Mouse (Mus musculus): ENCODE data around the gene Cav2.

Cav2 gene

GRCm38 (mm10) chr6:17280939-17281756, at the start of gene Cav2:
Gene Cav2 (plus strand): TSS chr6:17281185.
- DNase-seq (ENCODE audit: low spot score): peak; percentile 95

DNA sequence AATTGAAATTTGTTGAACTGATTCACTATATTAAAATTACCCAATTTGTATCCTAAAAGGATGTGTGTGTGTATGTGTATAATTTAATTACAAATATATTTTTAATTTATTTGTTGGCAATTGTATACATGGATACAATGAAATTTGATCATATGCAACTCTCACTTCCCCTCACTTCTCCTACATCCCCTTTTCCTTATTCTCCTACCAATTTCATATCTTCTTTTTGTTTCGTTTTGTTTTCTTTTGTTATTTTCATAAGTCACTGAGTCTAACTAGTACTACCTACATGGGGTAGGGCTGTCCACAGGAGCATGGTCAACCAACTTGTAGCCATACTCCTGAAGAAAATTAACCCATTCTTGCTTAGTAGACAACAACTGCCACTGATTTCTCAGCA, 41.3 kb upstream of the Cav2 start:
- DNase-seq (ENCODE audit: low spot score): no peak

DNA sequence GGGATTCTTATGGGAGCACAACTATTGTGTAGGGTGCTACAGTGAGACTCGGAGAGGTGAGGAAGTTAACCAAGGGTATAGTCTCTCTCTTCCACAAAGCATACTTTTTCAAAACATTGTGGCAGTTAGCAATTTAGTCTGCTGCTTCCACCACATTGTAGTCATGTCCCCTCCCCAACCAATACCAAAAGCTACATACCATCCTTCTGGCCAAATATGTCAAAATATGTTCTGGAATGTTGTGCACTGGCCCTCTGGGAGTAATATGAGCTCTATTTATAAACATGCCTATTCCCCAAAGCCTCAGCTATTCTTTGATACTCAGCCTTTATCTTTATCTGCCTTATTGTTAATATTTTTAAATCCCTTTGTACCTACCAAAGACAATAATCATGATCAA, 40.0 kb upstream of the Cav2 start:
- peak; percentile 41 for DNase-seq (ENCODE audit: low spot score)

DNA sequence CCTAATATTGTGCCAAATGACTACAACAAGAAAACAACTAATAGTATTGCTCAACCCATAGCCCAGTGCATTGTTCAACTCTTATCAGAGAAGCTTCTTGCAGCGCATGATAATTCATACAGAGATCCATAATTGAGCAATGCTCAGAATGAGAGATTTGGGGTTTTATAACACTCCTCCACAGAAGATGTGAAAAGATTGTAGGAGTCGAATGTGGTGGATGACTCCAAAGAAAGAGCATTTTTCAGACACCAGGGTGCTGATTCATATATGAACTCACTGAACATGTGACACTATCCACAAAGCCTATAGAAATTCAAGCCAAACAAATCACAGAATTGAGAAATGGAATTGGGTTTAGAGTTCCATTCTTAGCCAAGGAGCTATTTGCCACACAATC, 34.0 kb upstream of the Cav2 start:
- DNase-seq (ENCODE audit: low spot score): no peak

- no peak for DNase-seq (ENCODE audit: low spot score)
Observed at GRCm38 (mm10) chr6:17247673-17248072, 33.3 kb upstream of the Cav2 start.

- no peak for DNase-seq (ENCODE audit: low spot score)
Observed at GRCm38 (mm10) chr6:17248241-17248640, 32.7 kb upstream of the Cav2 start.

DNA sequence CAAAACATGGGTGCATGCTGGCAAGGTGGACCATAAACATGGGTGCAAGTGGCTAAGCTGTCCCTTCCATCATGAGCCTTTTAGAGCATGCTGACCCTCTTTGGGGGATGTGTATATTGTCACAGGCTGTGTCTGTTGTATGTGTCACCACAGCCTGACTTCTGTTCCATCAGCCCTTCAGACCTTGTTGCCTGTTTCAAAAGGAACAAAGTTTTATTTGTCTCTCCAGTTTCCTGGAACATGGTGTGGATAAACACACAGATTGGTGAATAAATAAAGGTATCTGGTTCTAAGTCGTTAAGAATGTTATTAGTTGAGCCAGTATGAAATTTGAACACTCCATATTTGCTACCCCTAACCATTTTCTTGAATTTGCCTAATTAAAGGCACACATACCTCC, 29.0 kb upstream of the Cav2 start:
- no peak for DNase-seq (ENCODE audit: low spot score)

GRCm38 (mm10) chr6:17258142-17258541, 22.8 kb upstream of the Cav2 start:
- no peak for DNase-seq (ENCODE audit: low spot score)

GRCm38 (mm10) chr6:17258911-17259310, 22.1 kb upstream of the Cav2 start:
- DNase-seq (ENCODE audit: low spot score): no peak

DNA sequence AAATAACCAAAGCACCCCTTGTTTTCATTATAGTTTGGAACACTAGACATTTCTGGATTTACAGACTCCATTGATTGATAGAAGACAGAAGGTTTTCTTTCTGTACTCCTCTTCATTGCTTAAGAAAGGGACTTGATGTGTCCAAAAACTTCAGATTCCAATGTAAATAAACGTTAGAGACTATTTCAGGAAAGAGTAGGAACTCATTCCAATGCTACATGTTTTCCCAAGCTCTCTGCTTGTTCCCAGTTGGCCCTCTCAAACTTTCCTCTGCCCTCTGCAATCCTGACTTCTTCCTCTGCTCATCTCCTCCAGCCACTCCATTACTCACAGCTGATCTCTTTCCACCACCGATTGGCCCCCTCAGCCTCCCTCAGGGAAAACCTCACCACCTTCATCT, 18.2 kb upstream of the Cav2 start:
- peak; percentile 37 for DNase-seq (ENCODE audit: low spot score)

GRCm38 (mm10) chr6:17265043-17265442, 15.9 kb upstream of the Cav2 start:
- no peak for DNase-seq (ENCODE audit: low spot score)

GRCm38 (mm10) chr6:17266466-17266865, 14.5 kb upstream of the Cav2 start:
- peak; percentile 55 for DNase-seq (ENCODE audit: low spot score)

- DNase-seq (ENCODE audit: low spot score): peak; percentile 96
Observed at GRCm38 (mm10) chr6:17278366-17278765, 2.6 kb upstream of the Cav2 start.

DNA sequence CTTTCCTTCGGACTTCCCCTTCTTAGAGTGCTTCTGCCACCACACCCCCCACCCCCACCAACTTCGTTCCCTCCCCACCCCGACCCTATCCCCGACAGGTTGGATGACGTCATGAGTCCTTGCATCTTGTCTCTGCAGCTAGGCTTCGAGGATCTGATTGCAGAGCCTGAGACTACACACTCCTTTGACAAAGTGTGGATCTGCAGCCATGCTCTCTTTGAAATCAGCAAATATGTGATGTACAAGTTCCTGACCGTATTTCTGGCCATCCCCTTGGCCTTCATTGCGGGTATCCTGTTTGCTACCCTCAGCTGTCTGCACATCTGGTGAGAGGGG, 740 bp downstream of the Cav2 start:
- no peak for DNase-seq (ENCODE audit: low spot score)

DNA sequence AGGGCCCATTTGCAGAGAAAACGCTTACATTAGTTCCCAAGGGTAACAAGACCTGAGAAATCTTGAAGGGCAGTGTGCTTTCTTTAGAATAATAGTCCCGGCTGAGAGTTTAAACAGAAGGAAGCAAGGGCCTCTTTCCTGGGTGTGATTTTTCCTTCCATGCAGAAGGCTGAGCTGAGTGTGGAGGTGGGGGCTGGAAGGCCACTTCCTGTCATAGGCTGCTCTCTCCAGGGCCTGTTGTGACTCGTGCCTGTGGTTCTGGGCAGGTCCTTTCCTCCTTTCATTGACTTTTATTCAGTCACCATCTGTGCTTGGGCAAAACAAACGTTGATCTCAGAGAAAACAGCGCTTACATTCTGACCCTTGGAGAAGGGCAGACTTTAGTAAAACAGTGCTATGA, 1.2 kb downstream of the Cav2 start:
- peak; percentile 79 for DNase-seq (ENCODE audit: low spot score)

- no peak for DNase-seq (ENCODE audit: low spot score)
Observed at GRCm38 (mm10) chr6:17283834-17284233, 2.8 kb downstream of the Cav2 start.

DNA sequence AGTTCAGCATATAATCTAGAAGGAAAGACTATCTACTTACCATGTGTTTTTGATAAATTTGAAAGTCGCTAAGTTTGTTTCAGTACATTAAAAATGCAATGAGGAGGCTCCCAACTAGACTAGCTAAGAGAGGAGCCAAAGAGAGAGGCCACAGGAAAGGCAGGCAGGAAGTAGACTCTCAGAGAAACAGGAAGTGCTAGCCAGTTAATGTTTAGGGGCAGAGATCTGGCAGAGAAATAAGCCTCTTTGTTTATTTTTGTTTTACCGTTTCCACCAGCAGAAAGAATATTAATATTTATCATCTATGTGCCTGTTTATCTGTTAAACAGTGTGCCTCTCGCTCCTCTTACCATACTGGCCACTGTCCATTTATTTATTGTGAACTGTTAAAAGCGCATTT, 5.4 kb downstream of the Cav2 start:
- DNase-seq (ENCODE audit: low spot score): no peak

GRCm38 (mm10) chr6:17295116-17295515, 14.1 kb downstream of the Cav2 start:
- DNase-seq (ENCODE audit: low spot score): peak; percentile 23

GRCm38 (mm10) chr6:17305954-17306601, 25.1 kb downstream of the Cav2 start, which contains the start of gene Cav1:
Gene Cav1 (plus strand): TSS chr6:17306335.
- DNase-seq (ENCODE audit: low spot score): peak; percentile 94

DNA sequence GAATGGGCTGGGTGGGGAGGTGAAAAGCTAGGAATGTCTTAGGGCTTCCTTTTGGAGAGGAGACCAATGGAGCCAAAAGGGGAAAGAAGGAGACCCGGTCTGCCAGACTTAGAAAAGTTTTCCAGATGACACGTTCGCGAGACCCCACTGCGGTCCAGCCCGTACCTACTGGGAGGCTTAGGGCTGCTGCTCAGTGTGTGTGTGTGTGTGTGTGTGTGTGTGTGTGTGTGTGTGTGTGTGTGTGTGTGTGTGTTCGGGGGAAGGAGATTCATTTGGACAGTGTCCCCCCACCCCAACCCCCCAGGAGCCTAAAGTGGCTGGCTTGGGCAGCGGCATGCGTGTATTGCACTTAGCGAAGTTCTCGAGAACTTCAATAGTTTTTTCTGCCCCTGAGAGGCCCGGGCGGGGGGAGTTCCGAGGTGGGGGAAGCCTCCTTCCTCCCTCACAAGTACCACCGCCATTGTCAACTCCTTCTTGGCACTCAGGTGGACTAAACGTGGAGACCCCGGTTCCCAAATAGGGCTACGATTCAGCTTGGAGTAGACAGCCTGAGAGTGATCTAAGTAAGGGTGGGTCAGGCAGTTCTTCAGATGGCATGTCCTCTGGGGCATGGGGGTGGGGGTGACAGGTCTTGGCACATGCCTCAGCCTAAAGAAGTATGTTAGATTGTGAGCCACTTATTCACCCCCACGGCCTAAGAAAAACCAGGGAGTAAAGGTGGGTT, 25.8 kb downstream of the Cav2 start:
- DNase-seq (ENCODE audit: low spot score): peak; percentile 82

DNA sequence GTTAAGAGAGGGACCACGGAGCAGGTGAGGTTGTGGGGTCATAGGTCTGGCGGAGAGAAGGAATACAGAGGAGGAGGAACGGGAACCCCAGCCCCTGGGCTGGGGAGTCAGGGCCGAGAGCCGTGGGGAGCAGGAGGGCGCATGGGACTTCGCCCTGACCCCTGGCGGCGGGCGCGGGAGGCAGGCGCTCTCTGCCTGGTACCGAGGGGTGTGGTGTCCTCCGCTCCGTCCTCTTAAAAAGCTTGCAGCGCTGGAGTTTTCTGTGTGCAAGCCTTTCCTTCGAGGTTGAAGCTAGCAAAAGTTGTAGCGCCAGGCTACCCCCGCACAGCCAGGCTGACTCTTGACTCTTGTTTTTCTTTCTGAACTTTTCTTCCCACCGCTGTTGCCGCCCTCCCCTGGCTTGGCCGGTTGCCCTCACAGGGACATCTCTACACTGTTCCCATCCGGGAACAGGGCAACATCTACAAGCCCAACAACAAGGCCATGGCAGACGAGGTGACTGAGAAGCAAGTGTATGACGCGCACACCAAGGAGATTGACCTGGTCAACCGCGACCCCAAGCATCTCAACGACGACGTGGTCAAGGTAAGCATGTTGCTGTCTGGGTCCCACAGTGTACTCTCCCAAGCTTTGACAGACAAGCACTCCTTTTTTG, 26.6 kb downstream of the Cav2 start:
- DNase-seq (ENCODE audit: low spot score): peak; percentile 90

GRCm38 (mm10) chr6:17308661-17309060, 27.7 kb downstream of the Cav2 start:
- peak; percentile 88 for DNase-seq (ENCODE audit: low spot score)
